Mouse (Mus musculus): ENCODE measurements around the gene Celsr1. TPM values are rescaled to one million over a fixed set of nuclear protein-coding genes. Genes with fewer than 3 reads are reported as not detected.

Gene Celsr1
- polyA plus RNA-seq, 1 experiment from 2014 or later, result 1.9 TPM

GRCm38 (mm10) chr15:85947541-85947940 lies 86.0 kb downstream of the Celsr1 start:
- DNase-seq (ENCODE audit: low spot score) (no peak), ATAC-seq (ENCODE audit: insufficient number of reproducible peaks, low FRiP score, low TSS enrichment, low read depth) (no peak)
- H3K9me3 ChIP-seq (ENCODE audit: control insufficient read depth, low read length), result no peaks in the 10 kb centered on the region
- no peak overlapping the region for H3K4me3 ChIP-seq (ENCODE audit: low read depth, low read length)
- H3K36me3 ChIP-seq (ENCODE audit: control insufficient read depth, insufficient read depth, low read length), result no peaks in the 10 kb centered on the region
- 80% methylated on average over 9 of the region's 9 CpGs for WGBS
- H3K9ac ChIP-seq (ENCODE audit: low read length), result no peak overlapping the region
- H3K27ac ChIP-seq (replicated peaks; ENCODE audit: low read depth, low read length), result no peak overlapping the region
- no peaks in the 10 kb centered on the region for H3K27me3 ChIP-seq (ENCODE audit: control insufficient read depth, insufficient read depth, low read length)
- peaks cover 4% of the 10 kb centered on the region for H3K4me1 ChIP-seq (ENCODE audit: control insufficient read depth, insufficient read depth, low read length)
- no peak overlapping the region for H3K4me2 ChIP-seq (ENCODE audit: low read depth, severe bottlenecking)

GRCm38 (mm10) chr15:85935627-85936049 lies 97.9 kb downstream of the Celsr1 start:
- Histone ChIP-seq H3K4me3 (ENCODE audit: low read depth, low read length) (no peak overlapping the region), H3K9ac (ENCODE audit: low read length) (0 out of 2 replicates have a peak overlapping the region, but pooled peaks have one; percentile 22), H3K36me3 (ENCODE audit: control insufficient read depth, insufficient read depth, low read length) (no peaks in the 10 kb centered on the region), H3K4me2 (ENCODE audit: low read depth, severe bottlenecking) (no peak overlapping the region), H3K9me3 (ENCODE audit: control insufficient read depth, low read length) (no peaks in the 10 kb centered on the region), H3K4me1 (ENCODE audit: control insufficient read depth, insufficient read depth, low read length) (peaks cover 6% of the 10 kb centered on the region), H3K27ac (replicated peaks; ENCODE audit: low read depth, low read length) (no peak overlapping the region; the same call in 1 of the 2 replicates), H3K27me3 (ENCODE audit: control insufficient read depth, insufficient read depth, low read length) (no peaks in the 10 kb centered on the region)
- 16% methylated on average over 5 of the region's 5 CpGs for WGBS
- DNase-seq (ENCODE audit: low spot score) (peak; percentile 62), ATAC-seq (ENCODE audit: insufficient number of reproducible peaks, low FRiP score, low TSS enrichment, low read depth) (no peak; the same call in 1 of the 2 replicates)

GRCm38 (mm10) chr15:85928161-85928560 lies 105.4 kb downstream of the Celsr1 start:
- Histone ChIP-seq H3K4me2 (ENCODE audit: low read depth, severe bottlenecking) (no peak overlapping the region), H3K27ac (replicated peaks; ENCODE audit: low read depth, low read length) (no peak overlapping the region), H3K9me3 (ENCODE audit: control insufficient read depth, low read length) (no peaks in the 10 kb centered on the region), H3K27me3 (ENCODE audit: control insufficient read depth, insufficient read depth, low read length) (no peaks in the 10 kb centered on the region), H3K9ac (ENCODE audit: low read length) (no peak overlapping the region), H3K36me3 (ENCODE audit: control insufficient read depth, insufficient read depth, low read length) (peaks cover 2% of the 10 kb centered on the region; the same call in 1 of the 2 replicates), H3K4me3 (ENCODE audit: low read depth, low read length) (no peak overlapping the region), H3K4me1 (ENCODE audit: control insufficient read depth, insufficient read depth, low read length) (no peaks in the 10 kb centered on the region)
- DNase-seq (ENCODE audit: low spot score), result no peak
- WGBS, result 88% methylated on average over 12 of the region's 12 CpGs
- ATAC-seq (ENCODE audit: insufficient number of reproducible peaks, low FRiP score, low TSS enrichment, low read depth), result no peak

- H3K4me1 ChIP-seq (ENCODE audit: control insufficient read depth, insufficient read depth, low read length), result peaks cover 3% of the 10 kb centered on the region; the same call in 1 of the 2 replicates
- H3K4me3 ChIP-seq (ENCODE audit: low read depth, low read length), result no peak overlapping the region
- H3K9me3 ChIP-seq (ENCODE audit: control insufficient read depth, low read length), result no peaks in the 10 kb centered on the region
- H3K9ac ChIP-seq (ENCODE audit: low read length), result no peak overlapping the region
- H3K4me2 ChIP-seq (ENCODE audit: low read depth, severe bottlenecking), result no peak overlapping the region
- no peaks in the 10 kb centered on the region for H3K27me3 ChIP-seq (ENCODE audit: control insufficient read depth, insufficient read depth, low read length)
- WGBS, result 92% methylated on average over 11 of the region's 11 CpGs
- DNase-seq (ENCODE audit: low spot score) (no peak), ATAC-seq (ENCODE audit: insufficient number of reproducible peaks, low FRiP score, low TSS enrichment, low read depth) (no peak)
- H3K27ac ChIP-seq (replicated peaks; ENCODE audit: low read depth, low read length), result no peak overlapping the region
- no peaks in the 10 kb centered on the region for H3K36me3 ChIP-seq (ENCODE audit: control insufficient read depth, insufficient read depth, low read length)
Observed at GRCm38 (mm10) chr15:85921855-85922254, 111.7 kb downstream of the Celsr1 start.

GRCm38 (mm10) chr15:85919892-85920248 lies 113.7 kb downstream of the Celsr1 start:
- Histone ChIP-seq H3K27ac (replicated peaks; ENCODE audit: low read depth, low read length) (no peak overlapping the region), H3K4me1 (ENCODE audit: control insufficient read depth, insufficient read depth, low read length) (peaks cover 3% of the 10 kb centered on the region; the same call in 1 of the 2 replicates), H3K36me3 (ENCODE audit: control insufficient read depth, insufficient read depth, low read length) (no peaks in the 10 kb centered on the region), H3K4me3 (ENCODE audit: low read depth, low read length) (no peak overlapping the region), H3K27me3 (ENCODE audit: control insufficient read depth, insufficient read depth, low read length) (no peaks in the 10 kb centered on the region), H3K9ac (ENCODE audit: low read length) (no peak overlapping the region), H3K4me2 (ENCODE audit: low read depth, severe bottlenecking) (no peak overlapping the region), H3K9me3 (ENCODE audit: control insufficient read depth, low read length) (peaks cover 2% of the 10 kb centered on the region; the same call in 1 of the 2 replicates)
- WGBS, result 85% methylated on average over 8 of the region's 8 CpGs
- ATAC-seq (ENCODE audit: insufficient number of reproducible peaks, low FRiP score, low TSS enrichment, low read depth), result no peak
- DNase-seq (ENCODE audit: low spot score), result no peak

GRCm38 (mm10) chr15:85919191-85919891 lies 114.2 kb downstream of the Celsr1 start:
- peaks cover 3% of the 10 kb centered on the region; the same call in 1 of the 2 replicates for H3K4me1 ChIP-seq (ENCODE audit: control insufficient read depth, insufficient read depth, low read length)
- H3K27ac ChIP-seq (replicated peaks; ENCODE audit: low read depth, low read length), result no peak overlapping the region
- H3K9me3 ChIP-seq (ENCODE audit: control insufficient read depth, low read length), result peaks cover 2% of the 10 kb centered on the region; the same call in 1 of the 2 replicates
- no peaks in the 10 kb centered on the region for H3K27me3 ChIP-seq (ENCODE audit: control insufficient read depth, insufficient read depth, low read length)
- H3K4me2 ChIP-seq (ENCODE audit: low read depth, severe bottlenecking), result no peak overlapping the region
- no peak overlapping the region for H3K4me3 ChIP-seq (ENCODE audit: low read depth, low read length)
- ATAC-seq (ENCODE audit: insufficient number of reproducible peaks, low FRiP score, low TSS enrichment, low read depth), result no peak
- 63% methylated on average over 8 of the region's 8 CpGs for WGBS
- no peak overlapping the region for H3K9ac ChIP-seq (ENCODE audit: low read length)
- no peak for DNase-seq (ENCODE audit: low spot score)
- H3K36me3 ChIP-seq (ENCODE audit: control insufficient read depth, insufficient read depth, low read length), result no peaks in the 10 kb centered on the region

GRCm38 (mm10) chr15:85913605-85914004 lies 120.0 kb downstream of the Celsr1 start:
- H3K4me3 ChIP-seq (ENCODE audit: low read depth, low read length), result no peak overlapping the region
- H3K9ac ChIP-seq (ENCODE audit: low read length), result no peak overlapping the region
- no peak for ATAC-seq (ENCODE audit: insufficient number of reproducible peaks, low FRiP score, low TSS enrichment, low read depth)
- H3K9me3 ChIP-seq (ENCODE audit: control insufficient read depth, low read length), result peaks cover 2% of the 10 kb centered on the region; the same call in 1 of the 2 replicates
- H3K27ac ChIP-seq (replicated peaks; ENCODE audit: low read depth, low read length), result no peak overlapping the region
- no peak overlapping the region for H3K4me2 ChIP-seq (ENCODE audit: low read depth, severe bottlenecking)
- no peaks in the 10 kb centered on the region for H3K27me3 ChIP-seq (ENCODE audit: control insufficient read depth, insufficient read depth, low read length)
- peak; percentile 91 for DNase-seq (ENCODE audit: low spot score)
- 33% methylated on average over 2 of the region's 2 CpGs for whole genome bisulfite sequencing
- H3K4me1 ChIP-seq (ENCODE audit: control insufficient read depth, insufficient read depth, low read length), result no peaks in the 10 kb centered on the region
- no peaks in the 10 kb centered on the region for H3K36me3 ChIP-seq (ENCODE audit: control insufficient read depth, insufficient read depth, low read length)

- H3K9me3 ChIP-seq (ENCODE audit: control insufficient read depth, low read length), result no peaks in the 10 kb centered on the region
- H3K4me3 ChIP-seq (ENCODE audit: low read depth, low read length), result no peak overlapping the region
- no peak overlapping the region for H3K9ac ChIP-seq (ENCODE audit: low read length)
- WGBS, result 71% methylated on average over 10 of the region's 10 CpGs
- H3K4me2 ChIP-seq (ENCODE audit: low read depth, severe bottlenecking), result no peak overlapping the region
- H3K36me3 ChIP-seq (ENCODE audit: control insufficient read depth, insufficient read depth, low read length), result no peaks in the 10 kb centered on the region
- ATAC-seq (ENCODE audit: insufficient number of reproducible peaks, low FRiP score, low TSS enrichment, low read depth) (no peak), DNase-seq (ENCODE audit: low spot score) (no peak)
- no peaks in the 10 kb centered on the region for H3K27me3 ChIP-seq (ENCODE audit: control insufficient read depth, insufficient read depth, low read length)
- H3K4me1 ChIP-seq (ENCODE audit: control insufficient read depth, insufficient read depth, low read length), result no peaks in the 10 kb centered on the region
- H3K27ac ChIP-seq (replicated peaks; ENCODE audit: low read depth, low read length), result no peak overlapping the region
Observed at GRCm38 (mm10) chr15:85909931-85910330, 123.6 kb downstream of the Celsr1 start.

- Histone ChIP-seq H3K9ac (ENCODE audit: low read length) (no peak overlapping the region), H3K4me1 (ENCODE audit: control insufficient read depth, insufficient read depth, low read length) (no peaks in the 10 kb centered on the region), H3K4me2 (ENCODE audit: low read depth, severe bottlenecking) (no peak overlapping the region), H3K27me3 (ENCODE audit: control insufficient read depth, insufficient read depth, low read length) (no peaks in the 10 kb centered on the region), H3K27ac (replicated peaks; ENCODE audit: low read depth, low read length) (no peak overlapping the region), H3K4me3 (ENCODE audit: low read depth, low read length) (no peak overlapping the region), H3K9me3 (ENCODE audit: control insufficient read depth, low read length) (no peaks in the 10 kb centered on the region), H3K36me3 (ENCODE audit: control insufficient read depth, insufficient read depth, low read length) (no peaks in the 10 kb centered on the region)
- ATAC-seq (ENCODE audit: insufficient number of reproducible peaks, low FRiP score, low TSS enrichment, low read depth), result no peak
- 95% methylated on average over 3 of the region's 3 CpGs for WGBS
- DNase-seq (ENCODE audit: low spot score), result no peak
Observed at GRCm38 (mm10) chr15:85909492-85909829, 124.1 kb downstream of the Celsr1 start.
